Mouse (Mus musculus): ENCODE measurements around the gene Impg2.

Impg2 gene

GRCm38 (mm10) chr16:56204051-56204450 lies at the start of gene Impg2:
TSS of gene Impg2 (plus strand) at chr16:56204313.
- no peak for DNase-seq

- DNase-seq, result no peak
These were observed 40.6 kb upstream of the Impg2 start for GRCm38 (mm10) chr16:56163466-56163865.

- no peak for DNase-seq
These were observed 33.9 kb upstream of the Impg2 start for GRCm38 (mm10) chr16:56170247-56170646.

- DNase-seq, result no peak
These were observed 28.1 kb upstream of the Impg2 start for GRCm38 (mm10) chr16:56175867-56176581.

GRCm38 (mm10) chr16:56186863-56187262 lies 17.2 kb upstream of the Impg2 start:
- DNase-seq, result no peak

GRCm38 (mm10) chr16:56188198-56188597 lies 15.9 kb upstream of the Impg2 start:
- DNase-seq, result no peak

- no peak for DNase-seq
These were observed 8.6 kb downstream of the Impg2 start for GRCm38 (mm10) chr16:56212740-56213139.

- no peak for DNase-seq
These were observed 23.6 kb downstream of the Impg2 start for GRCm38 (mm10) chr16:56227686-56228085.

GRCm38 (mm10) chr16:56229455-56229854 lies 25.3 kb downstream of the Impg2 start:
- DNase-seq, result no peak

GRCm38 (mm10) chr16:56231300-56231699 lies 27.2 kb downstream of the Impg2 start:
- DNase-seq, result no peak

GRCm38 (mm10) chr16:56232736-56233135 lies 28.6 kb downstream of the Impg2 start:
- no peak for DNase-seq

- DNase-seq, result no peak
These were observed 41.9 kb downstream of the Impg2 start for GRCm38 (mm10) chr16:56246031-56246430.

GRCm38 (mm10) chr16:56273917-56274316 lies 69.8 kb downstream of the Impg2 start:
- no peak for DNase-seq

GRCm38 (mm10) chr16:56279060-56279459 lies 74.9 kb downstream of the Impg2 start:
- no peak for DNase-seq

- DNase-seq, result no peak
These were observed 75.6 kb downstream of the Impg2 start for GRCm38 (mm10) chr16:56279752-56280151.

GRCm38 (mm10) chr16:56281336-56281735 lies 77.2 kb downstream of the Impg2 start:
- no peak for DNase-seq

GRCm38 (mm10) chr16:56283330-56283729 lies 79.2 kb downstream of the Impg2 start:
- no peak for DNase-seq

- DNase-seq, result no peak
These were observed 79.8 kb downstream of the Impg2 start for GRCm38 (mm10) chr16:56283873-56284272.

- DNase-seq, result no peak
These were observed 82.0 kb downstream of the Impg2 start for GRCm38 (mm10) chr16:56286076-56286475.

- no peak for DNase-seq
These were observed 82.9 kb downstream of the Impg2 start for GRCm38 (mm10) chr16:56286977-56287376.

- DNase-seq, result no peak
These were observed 90.8 kb downstream of the Impg2 start for GRCm38 (mm10) chr16:56294887-56295286.

- DNase-seq, result no peak
These were observed 92.0 kb downstream of the Impg2 start for GRCm38 (mm10) chr16:56295888-56296648.

GRCm38 (mm10) chr16:56298248-56298647 lies 94.1 kb downstream of the Impg2 start:
- DNase-seq, result no peak

GRCm38 (mm10) chr16:56298836-56299235 lies 94.7 kb downstream of the Impg2 start:
- no peak for DNase-seq

All from thymus, adult 18-20 months (tissue).